Mouse (Mus musculus): ENCODE data around the gene Pax1.

DNA sequence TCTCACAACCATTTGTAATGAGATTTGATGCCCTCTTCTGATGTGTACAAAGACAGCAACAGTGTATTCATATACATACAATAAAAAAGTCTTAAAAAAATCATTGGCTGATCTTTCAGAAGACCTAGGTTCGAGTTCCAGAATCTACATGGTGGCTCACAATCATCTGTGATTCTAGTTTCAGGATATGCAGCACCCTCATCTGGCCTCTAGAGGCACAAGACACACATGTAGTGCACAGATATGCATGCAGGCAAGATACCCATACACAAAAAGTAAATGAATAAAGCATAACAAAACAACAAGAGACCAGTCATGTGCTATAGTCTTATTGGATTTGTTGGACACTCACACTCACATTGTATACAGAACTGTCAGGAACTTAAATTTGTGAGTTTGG is 47.6 kb downstream of the Pax1 start:
- TF ChIP-seq POLR2A (IDR thresholded peaks at IDR 0.05; ENCODE audit: insufficient read depth, low read depth, low read length), result no peak
- no peak for TF ChIP-seq CTCF (IDR thresholded peaks at IDR 0.05)
- TF ChIP-seq EP300 (IDR thresholded peaks at IDR 0.05; ENCODE audit: insufficient read depth, low read depth, low read length), result no peak
